Mouse (Mus musculus) left cerebral cortex, postnatal 14 days (tissue): ENCODE data around the gene Cbs. TPM values are rescaled to one million over a fixed set of nuclear protein-coding genes. Genes with fewer than 3 reads are reported as not detected.
A peak's percentile ranks its signal among the peaks of the same experiment; 100 is the strongest.

Experiments
- DNase-seq, 2 experiments: peaks; one replicate each; pipeline ENCODE4 v3.0.0; 2021 to 2022; ENCODE audit warnings: low spot score in 2 of 2, mixed read lengths in 1 of 2
- intact Hi-C: fragments of 180-260 bp; cut with DNase I; formaldehyde crosslinking; loops from one replicate; pipeline ENCODE4 v1.15.1; 2025
- long read RNA-seq, 2 experiments: library from polyadenylated mRNA; stranded (forward); transcript quantifications; one replicate each; pipeline ENCODE4 v2.0.0; 2021
- total RNA-seq, 2 experiments: library from RNA; stranded (reverse); gene quantifications; 2 replicates each; pipeline ENCODE4 v1.2.3; 2021

Gene Cbs
- total RNA-seq = 10 to 100 TPM; 45.9 to 48.6 TPM
- long read RNA-seq, experiment 1, full-length matches to known transcripts = 56 of 67 reads
- long read RNA-seq, experiment 1, partial matches to known transcripts = 4 of 67 reads
- long read RNA-seq, experiment 1, other reads (novel, unspliced or antisense) = 7 of 67 reads
- long read RNA-seq, experiment 2, full-length matches to known transcripts = 57 of 70 reads
- long read RNA-seq, experiment 2, partial matches to known transcripts = 3 of 70 reads
- long read RNA-seq, experiment 2, other reads (novel, unspliced or antisense) = 10 of 70 reads

GRCm38 (mm10) chr17:31636942-31637811 lies at the start of gene Cbs:
TSS of gene Cbs (minus strand) at chr17:31637238.
- intact Hi-C loops = no loop called here
- peak in 1 of 2 experiments; percentile 70 for DNase-seq

- intact Hi-C loops = loop anchor here (5.0 kb wide), 1 partner anchor 386 kb away; no protein-coding TSS in a partner anchor
- no peak for DNase-seq
These were observed 49.2 kb upstream of the Cbs start for GRCm38 (mm10) chr17:31686225-31686564.

- DNase-seq = peak; percentile 91
- intact Hi-C loops = loop anchor here (1.0 to 5.0 kb wide), 3 partner anchors 170 to 387 kb away; partner anchors contain the start of gene Sik1
These were observed 48.6 kb upstream of the Cbs start for GRCm38 (mm10) chr17:31685514-31686224.

GRCm38 (mm10) chr17:31680450-31680849 lies 43.4 kb upstream of the Cbs start:
- intact Hi-C loops = no loop called here
- no peak for DNase-seq

- intact Hi-C loops = no loop called here
- no peak for DNase-seq
These were observed 40.5 kb upstream of the Cbs start, which contains the start of gene Cryaa for GRCm38 (mm10) chr17:31677507-31677906. TSS of gene Cryaa (plus strand) at chr17:31677807.

GRCm38 (mm10) chr17:31674426-31674825 lies 37.4 kb upstream of the Cbs start:
- DNase-seq = peak in 1 of 2 experiments; percentile 31
- intact Hi-C loops = no loop called here

- DNase-seq = no peak
- intact Hi-C loops = no loop called here
These were observed 35.2 kb upstream of the Cbs start for GRCm38 (mm10) chr17:31672279-31672678.

GRCm38 (mm10) chr17:31671698-31672097 lies 34.7 kb upstream of the Cbs start:
- DNase-seq = no peak
- intact Hi-C loops = no loop called here

- intact Hi-C loops = no loop called here
- DNase-seq = no peak
These were observed 33.1 kb upstream of the Cbs start for GRCm38 (mm10) chr17:31670163-31670562.

- no peak for DNase-seq
- intact Hi-C loops = loop anchor here (10.0 kb wide), 1 partner anchor 344 kb away; no protein-coding TSS in a partner anchor
These were observed 31.3 kb upstream of the Cbs start for GRCm38 (mm10) chr17:31668306-31668705.

- peak; percentile 76 to 79 for DNase-seq
- intact Hi-C loops = loop anchor here (10.0 kb wide), 1 partner anchor 340 kb away; no protein-coding TSS in a partner anchor
These were observed 27.7 kb upstream of the Cbs start for GRCm38 (mm10) chr17:31664760-31665159.

GRCm38 (mm10) chr17:31662855-31663254 lies 25.8 kb upstream of the Cbs start:
- intact Hi-C loops = loop anchor here (10.0 kb wide), 1 partner anchor 338 kb away; no protein-coding TSS in a partner anchor
- no peak for DNase-seq

- intact Hi-C loops = loop anchor here (10.0 kb wide), 1 partner anchor 336 kb away; no protein-coding TSS in a partner anchor
- DNase-seq = peak; percentile 66 to 83
These were observed 23.7 kb upstream of the Cbs start for GRCm38 (mm10) chr17:31660661-31661250.

- peak; percentile 99 for DNase-seq
- intact Hi-C loops = loop anchor here (5.0 kb wide), 1 partner anchor 136 kb away; the partner anchor contains the start of gene Ndufv3
These were observed 21.6 kb upstream of the Cbs start, which contains the start of gene U2af1 for GRCm38 (mm10) chr17:31658468-31659185. TSS of gene U2af1 (minus strand) at chr17:31658892.

GRCm38 (mm10) chr17:31658136-31658467 lies 21.1 kb upstream of the Cbs start:
- intact Hi-C loops = loop anchor here (5.0 kb wide), 1 partner anchor 136 kb away; the partner anchor contains the start of gene Ndufv3

GRCm38 (mm10) chr17:31657141-31657983 lies 20.3 kb upstream of the Cbs start:
- no peak for DNase-seq
- intact Hi-C loops = loop anchor here (5.0 kb wide), 1 partner anchor 135 kb away; the partner anchor contains the start of gene Ndufv3

More at GRCm38 (mm10) chr17:31658136-31658467, 21.1 kb upstream of the Cbs start:
- no peak for DNase-seq

- intact Hi-C loops = loop anchor here (5.0 kb wide), 1 partner anchor 134 kb away; the partner anchor contains the start of gene Ndufv3
- no peak for DNase-seq
These were observed 19.6 kb upstream of the Cbs start for GRCm38 (mm10) chr17:31656682-31657081.
